Mouse (Mus musculus) c-Kit-negative CD71-positive TER-119-positive erythroid progenitor cells, embryonic 14.5 days (primary cell): ENCODE results near the gene Cldn4.

Experiments used
- DNase-seq: peaks from one replicate; pipeline ENCODE4 v3.0.0-alpha.2; 2013; ENCODE audit warnings: low read depth, low spot score

Gene Cldn4

GRCm38 (mm10) chr5:134946857-134947255, at the start of gene Cldn4:
Gene Cldn4 (minus strand): TSS chr5:134946934.
- no peak for DNase-seq

- DNase-seq: no peak
These were observed 45.8 kb upstream of the Cldn4 start for GRCm38 (mm10) chr5:134992566-134992965.

GRCm38 (mm10) chr5:134989741-134990140, 43.0 kb upstream of the Cldn4 start:
- DNase-seq: no peak

- no peak for DNase-seq
These were observed 42.4 kb upstream of the Cldn4 start for GRCm38 (mm10) chr5:134989166-134989565.

- DNase-seq: no peak
These were observed 39.8 kb upstream of the Cldn4 start for GRCm38 (mm10) chr5:134986298-134987268.

DNA sequence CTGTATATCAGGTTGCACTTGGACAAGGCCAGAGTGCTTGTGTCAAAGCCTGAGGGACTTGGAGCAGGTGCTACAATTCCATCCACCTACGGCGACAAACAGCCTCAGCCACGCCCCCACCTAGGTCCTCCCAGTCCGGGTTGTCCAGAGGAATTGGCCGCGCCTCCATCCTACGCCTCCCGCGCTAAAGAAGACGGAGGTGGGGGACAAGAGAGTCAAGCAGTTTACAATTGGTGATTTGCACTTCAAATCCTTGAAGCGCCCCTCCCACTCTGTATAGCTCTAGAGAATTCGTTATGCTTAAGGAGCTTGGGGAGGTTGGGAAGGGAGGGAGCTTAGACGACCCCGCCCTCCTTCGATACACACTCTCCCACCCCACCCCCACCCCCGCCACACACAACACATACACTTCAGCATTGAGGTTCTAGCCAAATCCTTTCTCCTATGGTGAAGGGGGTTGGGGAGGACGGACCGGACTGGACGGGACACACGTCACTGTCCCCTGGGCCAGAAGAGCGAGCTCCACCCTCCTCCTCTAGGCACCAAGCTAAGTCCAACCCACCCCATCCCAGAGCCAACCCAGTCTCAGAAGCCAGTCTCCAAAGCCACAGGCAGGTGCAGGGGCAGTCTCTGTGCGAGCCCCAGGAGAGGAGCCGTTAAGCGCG, 39.0 kb upstream of the Cldn4 start, which contains the start of gene Cldn3:
TSS of gene Cldn3 (plus strand) at position 582 of the 665 bp plus-strand sequence.
- DNase-seq: no peak

DNA sequence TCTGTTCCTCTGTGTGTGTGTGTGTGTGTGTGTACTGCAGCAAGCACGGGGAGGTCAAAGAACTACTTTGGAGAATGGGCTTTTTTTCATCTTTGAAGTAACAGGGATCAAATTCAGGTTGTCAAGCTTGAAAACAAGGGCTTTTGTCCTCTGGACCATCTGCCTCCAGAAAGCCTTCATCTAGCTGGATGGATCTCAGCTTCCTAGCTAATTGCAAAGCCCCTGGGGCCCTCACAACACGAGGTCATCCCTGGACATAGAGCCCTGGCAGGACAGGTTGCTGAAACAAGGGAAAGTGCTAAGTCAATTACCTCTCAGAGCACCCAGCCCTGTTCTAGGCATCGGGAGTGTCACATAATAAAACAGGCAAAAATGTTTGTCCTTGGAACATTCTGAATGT, 37.0 kb upstream of the Cldn4 start:
- DNase-seq: no peak

- DNase-seq: no peak
These were observed 36.4 kb upstream of the Cldn4 start for GRCm38 (mm10) chr5:134983111-134983510.

GRCm38 (mm10) chr5:134981149-134981548, 34.4 kb upstream of the Cldn4 start:
- no peak for DNase-seq

DNA sequence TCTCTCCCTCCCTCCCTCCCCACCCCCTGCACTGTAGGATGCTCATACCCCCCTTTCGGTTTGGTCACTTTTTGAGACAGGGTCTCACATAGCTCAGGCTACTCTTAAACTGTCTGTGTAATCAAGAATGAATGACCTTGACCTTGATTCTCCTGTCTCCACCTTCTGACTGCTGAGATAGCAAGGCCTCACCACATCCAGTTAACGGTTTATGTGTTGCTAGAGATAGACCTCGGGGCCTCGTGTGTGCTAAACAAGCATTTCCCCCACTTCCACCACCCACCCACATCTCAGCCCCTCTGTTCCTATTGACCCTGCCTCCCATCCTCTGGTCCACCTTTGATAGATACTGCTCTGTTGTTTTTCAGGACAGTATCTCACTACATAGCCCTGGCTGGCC, 31.1 kb upstream of the Cldn4 start:
- no peak for DNase-seq

DNA sequence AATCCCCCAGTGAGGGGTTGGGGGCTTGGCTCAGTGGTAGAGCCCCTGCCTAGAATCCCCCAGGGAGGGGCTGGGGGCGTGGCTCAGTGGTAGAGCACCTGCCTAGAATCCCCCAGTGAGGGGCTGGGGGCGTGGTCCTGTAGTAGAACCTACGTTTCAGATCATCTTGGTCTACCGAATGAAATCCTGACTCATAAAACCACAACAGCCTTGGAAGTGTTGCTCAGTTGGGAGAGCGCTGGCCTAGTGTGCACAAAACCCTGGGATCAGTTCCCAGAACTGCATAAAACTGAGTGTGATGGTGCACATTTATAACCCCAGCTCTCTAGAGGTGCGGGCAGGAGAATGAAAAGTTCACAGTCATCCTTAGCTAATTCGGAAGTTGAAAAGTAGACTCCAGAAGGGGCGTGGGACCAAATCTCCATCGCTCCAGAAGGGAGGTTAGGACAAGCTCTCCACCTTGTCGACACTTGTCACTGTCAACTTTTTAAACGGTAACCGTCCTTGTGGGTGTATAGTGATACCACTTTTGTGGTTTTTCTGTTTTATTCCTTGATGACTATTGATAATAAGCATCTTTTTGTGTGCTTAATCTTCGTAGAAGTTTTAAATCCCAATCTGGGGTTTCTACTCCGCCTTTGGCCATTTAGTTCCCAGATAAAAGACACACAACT, 30.0 kb upstream of the Cldn4 start:
- DNase-seq: no peak

DNA sequence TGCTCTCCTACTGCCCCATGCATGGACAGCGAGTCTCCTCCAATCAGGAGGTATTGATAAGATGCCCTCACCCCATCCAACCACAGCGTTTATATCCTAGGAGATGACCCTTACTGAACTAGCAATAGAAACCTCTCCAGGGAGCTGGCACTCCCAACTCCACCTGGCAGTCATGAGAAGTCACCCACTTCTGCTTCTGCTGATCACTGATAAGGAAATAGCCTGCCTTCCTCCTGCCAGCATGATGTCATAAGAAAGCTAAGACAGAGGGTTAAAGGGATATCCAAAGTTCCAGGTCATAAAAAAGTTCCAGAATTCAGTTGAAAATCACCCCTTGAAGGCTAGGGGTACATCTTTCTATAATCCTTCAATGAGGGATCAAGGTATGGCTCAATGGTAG, 29.4 kb upstream of the Cldn4 start:
- peak; percentile 40 for DNase-seq

DNA sequence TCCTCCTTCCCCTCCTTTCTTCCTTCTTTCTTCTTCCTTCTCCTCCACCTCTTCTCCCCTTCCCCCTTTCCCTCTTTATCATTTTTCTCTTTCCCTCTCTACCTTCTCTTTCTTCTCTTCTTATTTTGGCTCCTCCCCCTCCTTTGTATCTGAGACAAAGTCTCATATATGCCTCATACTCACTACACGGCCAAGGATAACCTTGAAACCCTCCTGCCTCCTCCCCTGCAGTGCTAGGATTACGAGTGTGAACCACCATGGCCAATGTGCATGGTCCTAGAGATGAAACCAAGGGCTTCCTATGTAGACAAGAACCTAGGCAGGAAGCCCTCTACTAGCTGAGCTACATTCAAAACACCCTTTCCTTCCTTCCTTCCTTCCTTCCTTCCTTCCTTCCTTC, 28.2 kb upstream of the Cldn4 start:
- DNase-seq: no peak

DNA sequence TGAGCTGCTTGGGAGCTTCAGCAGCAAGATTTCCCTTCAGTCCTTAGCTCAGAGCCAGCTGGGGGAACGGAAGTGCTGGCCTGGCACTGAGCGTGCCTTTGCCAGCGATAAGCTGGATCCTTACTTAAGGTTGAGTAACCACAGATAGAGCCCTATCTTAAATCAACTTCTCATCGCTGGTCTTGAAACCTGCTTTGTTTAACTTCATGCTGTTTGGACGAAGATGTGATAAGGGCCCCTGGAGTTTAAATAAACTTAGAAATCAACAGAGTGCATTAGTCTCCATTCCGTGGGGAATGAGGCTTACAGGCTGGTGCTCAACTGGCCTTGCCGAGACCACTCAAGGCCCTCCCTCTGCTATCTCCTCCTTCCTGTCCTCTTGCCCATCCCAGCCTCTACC, 27.6 kb upstream of the Cldn4 start:
- no peak for DNase-seq

DNA sequence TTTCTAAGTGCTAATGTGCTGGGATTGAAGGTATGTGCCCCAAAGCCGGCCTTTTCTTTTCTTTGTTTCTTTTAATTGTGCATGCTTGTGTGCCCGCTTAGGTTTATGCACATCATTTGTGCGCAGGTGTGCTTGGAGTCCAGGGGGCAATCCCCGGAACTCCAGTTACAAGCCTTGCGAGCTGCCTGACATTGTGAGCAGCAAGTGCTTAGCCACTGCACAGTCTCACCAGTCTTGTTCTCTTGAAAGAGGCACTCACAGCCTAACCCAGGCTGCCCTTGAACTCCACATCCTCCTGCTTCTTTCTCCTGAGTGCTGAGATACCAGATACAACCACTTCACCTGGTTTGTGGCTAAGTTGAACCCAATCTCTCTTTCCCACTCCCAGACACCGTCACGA, 26.8 kb upstream of the Cldn4 start:
- DNase-seq: no peak

DNA sequence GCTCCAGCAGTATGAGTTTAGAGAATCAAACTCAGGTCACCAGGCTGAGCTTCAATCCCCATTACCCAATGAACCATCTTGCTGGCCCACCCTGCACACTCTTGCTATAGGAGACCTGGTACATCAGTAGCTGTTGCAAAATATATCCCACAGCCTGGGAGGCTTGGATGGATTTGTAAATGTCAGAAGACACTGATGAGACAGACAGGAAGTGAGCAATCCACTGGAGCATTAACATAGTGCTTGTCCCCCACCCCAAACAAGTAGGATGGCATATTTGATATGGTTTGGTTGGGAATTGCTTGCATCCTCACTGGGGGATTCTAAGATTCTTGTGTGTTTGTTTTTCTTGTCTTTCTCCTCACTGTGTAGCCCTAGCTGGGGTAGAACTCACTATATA, 26.3 kb upstream of the Cldn4 start:
- no peak for DNase-seq

DNA sequence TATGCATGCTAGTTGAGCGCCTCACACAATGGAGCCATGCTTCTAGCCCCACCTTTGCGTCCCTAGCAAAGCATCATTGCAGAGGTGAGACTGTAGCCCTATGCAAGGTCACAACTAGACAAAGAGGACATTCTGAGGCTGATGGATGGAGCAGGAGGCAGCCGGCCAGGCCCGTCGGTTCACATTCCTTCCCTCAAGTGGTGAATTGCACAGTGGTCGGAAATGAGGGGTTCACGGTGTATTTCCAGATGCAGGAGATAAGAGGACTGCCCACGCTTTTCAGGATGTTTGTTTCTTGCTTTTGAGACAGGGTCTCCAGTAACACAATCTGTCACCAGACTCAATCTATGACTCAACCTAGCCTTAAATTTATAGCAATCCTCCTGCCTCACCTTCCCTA, 23.9 kb upstream of the Cldn4 start:
- no peak for DNase-seq

- DNase-seq: no peak
These were observed 20.6 kb upstream of the Cldn4 start for GRCm38 (mm10) chr5:134967164-134967944.

DNA sequence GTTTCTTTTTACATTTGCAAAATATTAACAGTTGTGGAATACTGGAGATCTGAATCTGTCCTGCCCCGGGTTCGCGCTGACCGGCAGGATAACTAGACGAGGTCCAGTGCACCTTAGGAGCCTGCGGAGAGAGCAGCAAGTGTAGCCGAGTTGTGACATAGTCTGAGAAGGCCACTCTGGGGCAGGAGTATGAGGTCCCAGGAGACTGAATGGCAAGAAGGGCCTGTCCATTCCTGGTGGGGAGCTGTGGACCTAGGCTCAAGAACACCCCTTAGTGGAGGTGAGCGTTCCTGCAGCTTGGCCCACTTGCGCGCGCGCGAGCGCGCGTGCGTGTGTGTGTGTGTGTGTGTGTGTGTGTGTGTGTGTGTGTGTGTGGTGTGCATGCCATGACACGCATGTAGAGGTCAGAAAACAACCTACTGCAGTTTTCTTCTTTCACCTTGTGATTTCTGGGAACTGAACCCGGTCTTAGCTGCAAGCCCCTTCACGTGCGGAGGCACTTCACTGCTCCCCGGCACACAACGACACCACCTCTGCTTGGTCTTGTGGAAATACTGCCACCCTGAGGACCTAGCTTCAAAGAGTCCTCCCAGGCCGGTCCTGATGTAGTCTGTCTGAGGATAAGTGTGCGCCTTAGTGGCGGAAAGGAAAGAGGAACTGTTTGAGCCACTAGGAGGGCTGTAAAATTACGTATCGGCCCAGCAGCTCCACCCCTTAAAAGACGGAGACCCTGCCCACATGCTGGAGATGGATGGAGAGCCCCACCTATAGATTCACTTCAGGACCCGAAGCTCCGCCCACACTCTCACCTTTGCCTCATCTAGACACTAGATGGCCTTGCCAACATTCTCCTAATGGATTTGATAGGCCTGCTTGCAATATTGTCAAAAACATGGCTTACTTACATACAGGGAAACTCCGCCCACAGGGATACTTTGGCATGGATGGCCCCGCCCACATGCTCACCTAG, 19.4 kb upstream of the Cldn4 start:
- peak; percentile 41 for DNase-seq

DNA sequence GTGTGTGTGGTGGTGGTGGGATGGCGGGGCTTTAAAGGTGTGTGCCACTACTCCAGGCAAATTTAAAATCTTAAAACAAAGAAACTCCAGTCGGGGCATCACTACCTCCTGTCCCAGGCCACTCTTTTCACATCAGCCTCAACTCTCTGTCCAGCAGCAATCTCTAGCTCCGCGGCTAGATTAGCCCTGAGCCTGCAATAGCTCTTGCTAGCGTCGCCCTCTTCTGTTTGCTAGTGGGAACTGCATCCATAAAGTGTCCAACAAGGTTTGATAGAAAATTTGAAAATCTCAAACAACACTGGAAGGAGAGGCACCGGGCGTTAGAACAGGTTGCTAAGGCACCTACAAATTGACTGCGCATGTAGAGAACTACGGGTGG, 18.7 kb upstream of the Cldn4 start:
- DNase-seq: peak; percentile 72
